Mouse (Mus musculus) MEL (cell line): ENCODE data around the gene Med13.

Experiments used
- BHLHE40 ChIP-seq: IDR thresholded peaks from 2 replicates; pipeline ENCODE4 v1.6.1; 2012; ENCODE audit warnings: low read depth, mild to moderate bottlenecking, inconsistent platforms, low read length, improper control_type of control experiment, borderline replicate concordance
- CTCF ChIP-seq, 3 experiments: IDR thresholded peaks in 2 of 3; conservative IDR thresholded peaks in 1 of 3; 2 replicates each; pipeline ENCODE4 v1.5.1; 2011 to 2012; ENCODE audit warnings: low read length in 3 of 3, low read depth in 2 of 3, mild to moderate bottlenecking in 2 of 3, improper control_type of control experiment in 1 of 3, inconsistent platforms in 1 of 3, mixed read lengths in 1 of 3, moderate library complexity in 1 of 3; ENCODE audit not compliant: control insufficient read depth in 1 of 3, insufficient read depth in 1 of 3, poor library complexity in 1 of 3, severe bottlenecking in 1 of 3
- ELF1 ChIP-seq: IDR thresholded peaks from 2 replicates; pipeline ENCODE4 v1.6.1; 2014; ENCODE audit warnings: low read depth, mild to moderate bottlenecking, inconsistent platforms, low read length, improper control_type of control experiment, moderate library complexity
- GATA1 ChIP-seq: IDR thresholded peaks from 2 replicates; pipeline ENCODE4 v1.6.1; 2011; ENCODE audit warnings: low read depth, low read length, improper control_type of control experiment
- MAZ ChIP-seq: IDR thresholded peaks from 2 replicates; pipeline ENCODE4 v1.6.1; 2012; ENCODE audit warnings: low read depth, mild to moderate bottlenecking, inconsistent platforms, low read length, improper control_type of control experiment
- MXI1 ChIP-seq: IDR thresholded peaks from 2 replicates; pipeline ENCODE4 v1.6.1; 2011; ENCODE audit warnings: mild to moderate bottlenecking, low read depth, low read length, improper control_type of control experiment
- MYC ChIP-seq: IDR thresholded peaks from 2 replicates; pipeline ENCODE4 v1.6.1; 2011; ENCODE audit warnings: low read depth, mild to moderate bottlenecking, low read length, improper control_type of control experiment, moderate library complexity
- POLR2A ChIP-seq, 2 experiments: IDR thresholded peaks; 2 replicates each; pipeline ENCODE4 v1.6.1; 2011 to 2012; ENCODE audit warnings: low read length in 2 of 2, mild to moderate bottlenecking in 2 of 2, control low read depth in 1 of 2, improper control_type of control experiment in 1 of 2, low read depth in 1 of 2, moderate library complexity in 1 of 2; ENCODE audit not compliant: control insufficient read depth in 1 of 2, insufficient read depth in 1 of 2, poor library complexity in 1 of 2
- SIN3A ChIP-seq: IDR thresholded peaks from 2 replicates; pipeline ENCODE4 v1.6.1; 2012; ENCODE audit warnings: low read length, improper control_type of control experiment, inconsistent platforms
- TBP ChIP-seq: IDR thresholded peaks from 2 replicates; pipeline ENCODE4 v1.8.0; 2011; ENCODE audit warnings: low read depth, low read length, improper control_type of control experiment

DNA sequence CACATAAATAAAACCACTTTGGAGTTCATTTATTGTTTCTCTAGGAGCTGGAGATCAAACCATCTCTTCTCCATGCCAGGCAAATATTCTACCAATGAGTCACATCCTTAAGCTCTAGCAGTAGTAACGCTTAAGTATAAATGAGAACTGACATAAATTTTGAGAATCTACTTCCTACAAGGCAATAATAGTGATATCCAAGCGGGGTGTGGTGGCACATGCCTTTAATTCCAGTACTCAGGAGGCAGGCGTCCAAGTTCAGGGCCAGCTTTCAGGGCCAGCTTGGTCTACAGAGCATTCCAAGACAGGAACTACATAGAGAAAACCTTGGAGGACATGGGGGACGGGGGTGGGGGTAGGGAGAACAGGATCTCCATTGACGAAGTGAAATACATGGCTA, 33.2 kb downstream of the Med13 start:
- TF ChIP-seq CTCF (IDR thresholded peaks at IDR 0.05 in 2 of 3, conservative IDR thresholded peaks at IDR 0.05 in 1 of 3; ENCODE audit: control insufficient read depth in 1 of 3, insufficient read depth in 1 of 3, low read depth in 2 of 3, low read length in 3 of 3, poor library complexity in 1 of 3, severe bottlenecking in 1 of 3) (no peak), ELF1 (no peak), POLR2A (IDR thresholded peaks at IDR 0.05; ENCODE audit: control insufficient read depth in 1 of 2, insufficient read depth in 1 of 2, low read depth in 1 of 2, low read length in 2 of 2, poor library complexity in 1 of 2) (no peak), GATA1 (no peak), SIN3A (no peak), MAZ (no peak), MXI1 (no peak), TBP (no peak), MYC (no peak), BHLHE40 (no peak)
